Mouse (Mus musculus) limb, embryonic 12.5 days (tissue): ENCODE results near the gene Stard5. TPM values are rescaled to one million over a fixed set of nuclear protein-coding genes. Genes with fewer than 3 reads are reported as not detected.

Experiments
- polyA plus RNA-seq: library from polyadenylated mRNA; unstranded; fragments of >200 nt; fragmentation: Nextera tagmentation; extraction: Ambion mirVana; gene quantifications from 2 replicates; pipeline ENCODE4 v1.2.1, GENCODE M21; 2016

Stard5 gene
- polyA plus RNA-seq, 1 experiment from 2014 or later = 18.6 TPM

Other genes starting within 250 kb of the Stard5 start
- 2.4 TPM in 2 replicates for gene Tmc3, start 47.0 kb upstream of the Stard5 start, polyA plus RNA-seq
- gene Il16, start 113.8 kb downstream of the Stard5 start, polyA plus RNA-seq = 2.9 and 3.4 TPM in 2 replicates
- gene Cfap161, start 162.9 kb downstream of the Stard5 start, polyA plus RNA-seq = 0.32 and 0.45 TPM in 2 replicates